Mouse (Mus musculus) embryo, embryonic 10.5 days (tissue): ENCODE results near the gene Zc2hc1b.
"Not testable (repeated sequence)": the region's sequence is repeated elsewhere in the genome, so short reads cannot be mapped to it uniquely, and the experiment has no call there.

Source experiments
- DNase-seq: peaks from one replicate; pipeline ENCODE4 v3.0.0-alpha.2; 2015; ENCODE audit warnings: low spot score

Gene Zc2hc1b

GRCm38 (mm10) chr10:13177973-13178624 is at the start of gene Zc2hc1b:
Gene Zc2hc1b, minus strand, starts transcription at chr10:13178023.
- no peak for DNase-seq

- DNase-seq: no peak
These were observed 47.7 kb upstream of the Zc2hc1b start for GRCm38 (mm10) chr10:13225377-13226063.

DNA sequence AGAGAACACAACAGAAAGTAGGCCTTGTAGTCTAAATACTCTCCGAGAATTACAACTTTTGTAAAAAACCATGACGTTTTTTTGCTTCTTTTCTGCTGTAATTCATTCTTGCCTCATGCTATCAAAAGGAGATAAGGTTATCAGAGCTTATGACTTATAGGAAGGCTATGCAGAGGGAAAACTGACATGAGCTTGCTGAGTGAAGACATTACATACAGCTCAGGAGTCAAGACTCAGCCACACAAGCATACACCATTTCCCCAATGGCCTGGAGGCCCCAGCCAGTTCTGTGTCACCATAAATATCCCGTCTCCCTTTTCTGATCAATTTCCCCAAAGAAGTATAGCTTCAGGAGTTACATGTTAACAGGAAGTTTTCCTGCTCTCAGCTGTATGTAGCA is 44.3 kb upstream of the Zc2hc1b start:
- DNase-seq: no peak

- DNase-seq: no peak
These were observed 42.2 kb upstream of the Zc2hc1b start for GRCm38 (mm10) chr10:13220061-13220460.

- no peak for DNase-seq
These were observed 36.1 kb upstream of the Zc2hc1b start for GRCm38 (mm10) chr10:13213956-13214355.

GRCm38 (mm10) chr10:13212829-13213228 is 35.0 kb upstream of the Zc2hc1b start:
- DNase-seq: no peak

- DNase-seq: no peak
These were observed 34.5 kb upstream of the Zc2hc1b start for GRCm38 (mm10) chr10:13212326-13212725.

DNA sequence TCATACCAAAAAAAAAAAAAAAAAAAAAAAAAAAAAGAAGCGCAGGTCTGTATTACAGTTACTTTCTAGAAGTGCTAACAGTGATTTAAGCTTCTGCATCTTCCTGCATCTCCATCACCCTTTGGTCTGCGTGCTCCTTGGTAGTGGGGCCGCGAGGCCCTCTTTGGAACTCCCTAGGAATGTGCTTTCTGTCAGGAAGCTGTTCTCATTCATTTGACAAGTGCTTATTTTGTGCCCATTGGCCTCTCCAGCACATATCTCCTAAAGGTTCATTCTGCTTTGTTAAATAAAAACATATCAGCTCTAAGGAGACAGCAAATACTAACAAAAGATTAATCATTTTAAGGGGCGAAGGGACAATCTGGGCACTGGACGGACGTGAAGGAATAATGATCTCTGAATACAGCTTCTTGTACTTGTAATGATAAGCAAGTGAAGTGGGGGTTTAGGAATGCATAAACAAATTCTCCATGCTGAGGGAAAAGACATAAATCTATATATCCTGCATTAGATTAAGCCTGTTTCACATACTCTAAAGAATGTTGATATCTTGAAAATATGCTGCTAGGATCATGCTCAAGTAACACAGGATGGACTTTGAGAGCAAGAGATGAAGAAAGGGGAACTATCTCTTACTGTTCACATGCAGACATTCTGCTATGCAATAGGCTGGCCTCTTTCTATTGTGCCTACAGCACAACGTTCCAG is 32.3 kb upstream of the Zc2hc1b start:
- DNase-seq: no peak

- DNase-seq: no peak
These were observed 31.7 kb upstream of the Zc2hc1b start for GRCm38 (mm10) chr10:13209506-13209905.

GRCm38 (mm10) chr10:13209061-13209460 is 31.2 kb upstream of the Zc2hc1b start:
- no peak for DNase-seq

- no peak for DNase-seq
These were observed 24.0 kb upstream of the Zc2hc1b start for GRCm38 (mm10) chr10:13201741-13202293.

DNA sequence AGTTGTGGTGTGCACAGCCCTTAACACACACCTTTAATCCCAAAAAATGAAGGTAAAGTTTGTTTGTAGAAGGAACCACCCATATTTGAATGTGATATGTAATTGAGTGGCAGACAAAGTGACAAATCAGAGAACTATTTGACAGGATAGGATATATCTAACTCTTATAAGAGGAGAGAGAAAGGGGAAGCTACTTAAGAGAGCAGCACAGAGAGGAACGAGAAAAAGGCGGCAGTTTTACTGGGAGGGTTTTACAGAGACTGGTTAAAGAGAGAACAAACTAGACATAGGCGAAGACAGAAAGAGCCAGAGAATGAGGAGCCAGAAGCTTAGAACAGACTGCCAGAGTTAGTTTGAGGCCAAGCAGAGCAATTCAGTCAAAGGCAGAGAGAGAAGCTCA is 23.0 kb upstream of the Zc2hc1b start:
- no peak for DNase-seq

DNA sequence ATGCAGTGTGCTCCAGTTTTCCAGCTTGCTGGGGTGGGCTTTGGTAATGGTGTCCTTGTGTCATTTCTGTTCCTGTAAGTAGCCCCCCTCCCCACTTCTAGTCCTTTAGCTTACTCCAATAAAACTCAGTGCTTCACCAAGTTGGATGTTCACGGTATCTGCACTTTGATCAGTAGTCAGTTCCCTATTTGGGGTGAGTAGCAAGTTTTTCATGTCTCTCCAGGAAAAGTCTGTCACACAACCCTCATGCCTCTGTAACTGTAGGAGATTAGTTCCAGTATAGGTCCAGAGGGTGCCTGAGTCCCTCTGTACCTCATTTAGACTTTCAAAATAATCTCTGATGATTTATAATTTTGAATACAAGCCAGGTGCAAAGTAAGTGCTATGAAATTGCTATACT is 21.4 kb upstream of the Zc2hc1b start:
- no peak for DNase-seq

DNA sequence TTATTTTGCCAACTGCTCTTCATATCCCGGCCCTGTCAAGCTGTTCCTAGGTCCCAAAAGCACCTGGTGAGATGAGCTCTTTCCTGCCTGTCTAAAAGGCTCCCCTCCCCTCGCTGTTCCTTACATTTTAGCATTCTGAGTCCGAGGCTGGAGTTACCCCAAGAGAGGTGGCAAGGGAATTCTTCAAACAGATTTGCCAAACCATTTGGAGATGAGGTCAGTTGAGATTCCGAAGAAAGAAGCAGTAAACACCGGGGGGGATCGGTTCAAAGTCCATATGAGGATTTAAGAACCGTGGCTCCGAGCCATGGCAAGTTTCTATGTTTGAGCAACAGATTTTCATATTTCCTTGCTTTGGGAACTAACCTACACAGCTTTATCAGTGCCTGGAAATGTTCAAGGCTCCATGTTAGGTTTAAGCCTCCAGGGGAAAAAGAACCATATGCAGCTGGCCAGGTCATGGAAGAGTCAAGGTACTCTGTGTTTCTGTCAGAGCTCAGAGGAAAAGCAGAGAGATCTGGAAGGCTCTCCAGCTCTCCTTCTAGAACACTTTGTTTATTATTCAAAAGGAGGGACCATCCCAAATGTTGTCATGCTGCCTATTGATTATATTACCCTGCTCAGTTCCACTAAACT is 19.2 kb upstream of the Zc2hc1b start:
- DNase-seq: no peak

- not testable (repeated sequence) for DNase-seq
These were observed 15.7 kb upstream of the Zc2hc1b start for GRCm38 (mm10) chr10:13193496-13193895.

DNA sequence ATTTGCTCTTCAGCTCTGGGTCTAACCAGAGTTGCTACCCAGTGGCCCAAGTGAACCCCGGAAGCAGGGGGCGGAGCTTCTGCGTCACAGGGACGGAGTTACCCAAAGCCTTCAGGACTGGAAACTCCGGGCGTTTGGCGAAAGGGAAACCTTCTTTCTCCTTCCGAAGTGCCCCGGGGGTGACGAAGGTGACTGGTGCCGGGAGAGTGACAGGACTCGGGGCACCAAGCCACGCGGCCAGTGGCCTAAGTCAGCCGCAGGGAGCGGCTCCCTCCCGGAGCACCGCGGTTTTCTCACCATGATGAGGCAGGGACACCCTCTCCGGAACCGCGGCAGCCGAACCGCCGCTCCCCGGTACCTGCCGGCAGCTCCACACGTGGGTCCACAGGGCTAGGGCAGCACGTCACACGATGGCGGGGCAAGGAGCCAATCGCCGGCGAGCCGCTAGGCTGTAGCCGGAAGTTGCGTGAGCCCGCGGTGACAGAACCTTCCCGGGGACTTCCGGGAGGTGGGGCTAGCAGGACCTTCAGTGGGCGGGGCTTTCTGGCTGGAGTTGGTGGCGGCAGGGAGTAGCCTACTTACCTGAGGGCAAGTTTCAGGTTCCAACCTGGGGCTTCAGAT is 15.0 kb upstream of the Zc2hc1b start, which contains the start of gene Ltv1:
Ltv1 (minus strand) TSS at position 438 of the 621 bp plus-strand sequence.
- DNase-seq: peak; percentile 96

GRCm38 (mm10) chr10:13189881-13190280 is 12.1 kb upstream of the Zc2hc1b start:
- no peak for DNase-seq

- no peak for DNase-seq
These were observed 8.9 kb upstream of the Zc2hc1b start for GRCm38 (mm10) chr10:13186754-13187153.

- DNase-seq: no peak
These were observed 6.4 kb upstream of the Zc2hc1b start for GRCm38 (mm10) chr10:13184170-13184766.

GRCm38 (mm10) chr10:13180211-13180610 is 2.4 kb upstream of the Zc2hc1b start:
- no peak for DNase-seq

GRCm38 (mm10) chr10:13175866-13176265 is 2.0 kb downstream of the Zc2hc1b start:
- no peak for DNase-seq
